Mouse (Mus musculus): Measurements from ENCODE around the gene Abhd4. TPM values are rescaled to one million over a fixed set of nuclear protein-coding genes. Genes with fewer than 3 reads are reported as not detected.

The Abhd4 gene
- polyA plus RNA-seq, 1 experiment from 2014 or later: 81.2 TPM

DNA sequence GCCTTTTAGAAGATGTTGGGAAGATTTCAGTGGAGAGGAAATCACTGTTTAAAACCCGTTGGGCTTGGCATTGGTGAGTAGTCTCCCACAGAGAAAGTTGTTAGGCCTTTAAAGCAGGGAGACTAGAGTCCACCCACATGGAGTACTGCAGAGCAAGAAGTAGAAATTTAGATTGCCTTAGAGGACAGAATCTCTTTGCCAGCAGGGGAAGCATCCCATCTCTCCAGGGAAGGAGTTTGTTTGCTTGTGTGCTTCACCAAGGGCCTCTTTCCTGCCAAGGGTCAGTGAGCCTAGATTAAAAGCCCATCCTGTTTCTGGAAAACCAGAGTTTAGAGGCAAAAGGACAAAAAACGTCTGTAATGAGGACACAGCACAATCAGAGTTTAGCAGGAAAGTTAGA is 39.5 kb upstream of the Abhd4 start:
- H3K36me3 ChIP-seq (ENCODE audit: insufficient read depth, low read length): no peaks in the 10 kb centered on the region
- H3K4me2 ChIP-seq (replicated peaks; ENCODE audit: low read depth, low read length): no peak overlapping the region
- no peak overlapping the region for H3K4me3 ChIP-seq (ENCODE audit: low read depth, low read length)
- no peaks in the 10 kb centered on the region for H3K27me3 ChIP-seq (replicated peaks; ENCODE audit: insufficient read depth, low read length)
- 11% methylated on average over 2 of the region's 2 CpGs for WGBS
- ATAC-seq: no peak
- no peak for TF ChIP-seq EP300 (IDR thresholded peaks at IDR 0.05)
- TF ChIP-seq CTCF (IDR thresholded peaks at IDR 0.05): no peak
- no peak overlapping the region for H3K9ac ChIP-seq (replicated peaks; ENCODE audit: low read depth)
- H3K9me3 ChIP-seq (ENCODE audit: low read length): no peaks in the 10 kb centered on the region
- no peak overlapping the region for H3K27ac ChIP-seq (ENCODE audit: low read length)
- no peak for DNase-seq (ENCODE audit: low spot score)
- no peaks in the 10 kb centered on the region for H3K4me1 ChIP-seq (ENCODE audit: insufficient read depth, low read depth, low read length)

DNA sequence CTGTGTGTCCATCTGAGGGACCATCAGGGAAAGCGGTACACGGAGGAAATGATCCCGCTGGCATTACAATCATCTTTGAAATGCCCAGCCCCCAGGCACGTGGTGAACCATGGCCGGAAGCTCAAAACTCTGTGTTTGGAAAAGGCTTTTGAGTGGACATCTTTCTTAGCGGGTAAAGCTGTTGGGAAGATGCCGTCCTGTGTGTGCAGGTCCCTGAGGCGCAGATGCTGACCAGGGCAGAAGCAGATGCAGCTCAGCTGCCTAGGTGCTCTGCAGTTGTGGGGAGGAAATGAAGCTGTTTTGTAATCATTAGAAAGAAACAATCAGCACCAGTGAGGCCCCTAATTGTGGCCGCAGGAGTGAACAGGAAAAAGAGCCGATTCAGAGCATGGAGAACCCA is 39.1 kb upstream of the Abhd4 start:
- 47% methylated on average over 10 of the region's 10 CpGs for WGBS
- no peak for TF ChIP-seq CTCF (IDR thresholded peaks at IDR 0.05)
- no peak for TF ChIP-seq EP300 (IDR thresholded peaks at IDR 0.05)
- no peaks in the 10 kb centered on the region for H3K27me3 ChIP-seq (replicated peaks; ENCODE audit: insufficient read depth, low read length)
- DNase-seq (ENCODE audit: low spot score) (no peak), ATAC-seq (no peak)
- no peaks in the 10 kb centered on the region for H3K4me1 ChIP-seq (ENCODE audit: insufficient read depth, low read depth, low read length)
- no peak overlapping the region for H3K9ac ChIP-seq (replicated peaks; ENCODE audit: low read depth)
- H3K4me2 ChIP-seq (replicated peaks; ENCODE audit: low read depth, low read length): no peak overlapping the region
- no peak overlapping the region for H3K4me3 ChIP-seq (ENCODE audit: low read depth, low read length)
- no peak overlapping the region for H3K27ac ChIP-seq (ENCODE audit: low read length)
- no peaks in the 10 kb centered on the region for H3K9me3 ChIP-seq (ENCODE audit: low read length)
- H3K36me3 ChIP-seq (ENCODE audit: insufficient read depth, low read length): no peaks in the 10 kb centered on the region

DNA sequence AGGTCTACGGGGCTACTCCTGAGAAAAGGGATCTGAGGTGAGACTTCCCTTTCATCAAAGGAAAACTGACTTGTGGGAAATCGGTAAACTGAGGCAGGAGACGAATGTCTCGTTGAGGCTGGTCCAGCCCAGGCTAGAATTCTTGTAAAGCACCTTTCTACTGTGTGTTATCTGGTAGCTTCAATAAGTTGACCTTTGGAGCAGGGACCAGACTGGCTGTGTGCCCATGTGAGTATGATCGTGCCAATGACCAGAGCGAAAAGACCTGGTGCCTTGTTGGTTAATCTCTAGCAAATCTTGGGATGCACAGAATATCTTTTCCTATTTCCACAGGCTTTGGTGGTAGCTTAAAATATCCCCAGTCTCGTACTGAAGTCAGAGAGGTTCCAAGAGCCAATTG is 37.9 kb upstream of the Abhd4 start:
- no peak for ATAC-seq
- Histone ChIP-seq H3K9me3 (ENCODE audit: low read length) (no peaks in the 10 kb centered on the region), H3K4me3 (ENCODE audit: low read depth, low read length) (no peak overlapping the region), H3K27ac (ENCODE audit: low read length) (no peak overlapping the region), H3K4me2 (replicated peaks; ENCODE audit: low read depth, low read length) (no peak overlapping the region), H3K4me1 (ENCODE audit: insufficient read depth, low read depth, low read length) (no peaks in the 10 kb centered on the region), H3K27me3 (replicated peaks; ENCODE audit: insufficient read depth, low read length) (no peaks in the 10 kb centered on the region), H3K36me3 (ENCODE audit: insufficient read depth, low read length) (no peaks in the 10 kb centered on the region), H3K9ac (replicated peaks; ENCODE audit: low read depth) (no peak overlapping the region)
- WGBS: 81% methylated on average over 7 of the region's 7 CpGs
- TF ChIP-seq CTCF (IDR thresholded peaks at IDR 0.05) (no peak), EP300 (IDR thresholded peaks at IDR 0.05) (no peak)
- no peak for DNase-seq (ENCODE audit: low spot score)

DNA sequence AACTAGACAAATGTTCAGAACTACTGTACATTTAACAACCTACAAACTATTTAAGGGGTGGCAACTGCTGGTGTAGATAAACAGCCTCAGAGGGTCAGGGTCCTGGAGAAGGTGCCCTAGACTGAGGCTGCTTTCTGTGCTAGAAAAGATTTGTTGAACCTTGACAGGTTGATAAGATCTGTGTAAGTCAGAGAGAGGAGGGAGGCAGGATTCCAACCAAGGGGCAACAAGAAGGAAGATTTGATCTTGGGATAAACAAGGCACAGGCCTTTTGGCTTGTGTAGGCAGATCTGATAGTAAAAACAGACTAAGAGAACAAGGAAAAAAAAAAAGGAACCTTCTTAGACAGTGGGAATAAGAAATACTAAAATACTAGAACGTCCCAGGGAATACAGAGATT is 35.8 kb upstream of the Abhd4 start:
- no peaks in the 10 kb centered on the region for H3K27me3 ChIP-seq (replicated peaks; ENCODE audit: insufficient read depth, low read length)
- DNase-seq (ENCODE audit: low spot score) (no peak), ATAC-seq (no peak)
- TF ChIP-seq EP300 (IDR thresholded peaks at IDR 0.05): no peak
- TF ChIP-seq CTCF (IDR thresholded peaks at IDR 0.05): no peak
- H3K27ac ChIP-seq (ENCODE audit: low read length): no peak overlapping the region
- no peak overlapping the region for H3K4me2 ChIP-seq (replicated peaks; ENCODE audit: low read depth, low read length)
- no peak overlapping the region for H3K9ac ChIP-seq (replicated peaks; ENCODE audit: low read depth)
- 50% methylated on average over 1 of the region's 1 CpGs for whole genome bisulfite sequencing
- H3K9me3 ChIP-seq (ENCODE audit: low read length): no peaks in the 10 kb centered on the region
- no peaks in the 10 kb centered on the region for H3K36me3 ChIP-seq (ENCODE audit: insufficient read depth, low read length)
- no peaks in the 10 kb centered on the region for H3K4me1 ChIP-seq (ENCODE audit: insufficient read depth, low read depth, low read length)
- H3K4me3 ChIP-seq (ENCODE audit: low read depth, low read length): no peak overlapping the region

DNA sequence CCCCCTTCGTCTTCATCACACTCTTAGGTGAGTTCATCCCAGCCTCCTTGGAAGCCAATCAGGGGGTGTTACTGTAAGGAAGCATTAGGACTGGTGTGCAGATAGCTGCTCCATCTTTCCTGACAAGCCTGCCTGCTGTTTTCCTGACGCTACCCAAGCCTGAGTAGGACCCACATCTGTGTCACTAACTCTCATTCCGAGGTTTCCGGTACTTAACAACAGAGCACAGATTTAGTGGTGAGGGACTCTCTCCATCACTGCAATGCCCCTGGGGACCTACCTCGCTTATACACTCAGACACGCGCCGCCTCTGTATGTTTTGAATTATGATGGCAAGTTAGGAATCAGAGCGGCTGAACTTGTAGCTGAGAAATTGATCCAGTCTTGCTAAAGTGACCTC is 35.3 kb upstream of the Abhd4 start:
- no peak for TF ChIP-seq CTCF (IDR thresholded peaks at IDR 0.05)
- no peak for TF ChIP-seq EP300 (IDR thresholded peaks at IDR 0.05)
- Histone ChIP-seq H3K4me2 (replicated peaks; ENCODE audit: low read depth, low read length) (no peak overlapping the region), H3K4me3 (ENCODE audit: low read depth, low read length) (no peak overlapping the region), H3K27ac (ENCODE audit: low read length) (no peak overlapping the region), H3K9ac (replicated peaks; ENCODE audit: low read depth) (no peak overlapping the region), H3K36me3 (ENCODE audit: insufficient read depth, low read length) (no peaks in the 10 kb centered on the region), H3K9me3 (ENCODE audit: low read length) (no peaks in the 10 kb centered on the region), H3K27me3 (replicated peaks; ENCODE audit: insufficient read depth, low read length) (no peaks in the 10 kb centered on the region), H3K4me1 (ENCODE audit: insufficient read depth, low read depth, low read length) (no peaks in the 10 kb centered on the region)
- 63% methylated on average over 9 of the region's 9 CpGs for whole genome bisulfite sequencing
- ATAC-seq (no peak), DNase-seq (ENCODE audit: low spot score) (no peak)

GRCm38 (mm10) chr14:54219256-54219655 is 34.7 kb upstream of the Abhd4 start:
- Histone ChIP-seq H3K4me2 (replicated peaks; ENCODE audit: low read depth, low read length) (no peak overlapping the region), H3K9me3 (ENCODE audit: low read length) (no peaks in the 10 kb centered on the region), H3K4me1 (ENCODE audit: insufficient read depth, low read depth, low read length) (no peaks in the 10 kb centered on the region), H3K27ac (ENCODE audit: low read length) (no peak overlapping the region), H3K9ac (replicated peaks; ENCODE audit: low read depth) (no peak overlapping the region), H3K4me3 (ENCODE audit: low read depth, low read length) (no peak overlapping the region), H3K27me3 (replicated peaks; ENCODE audit: insufficient read depth, low read length) (no peaks in the 10 kb centered on the region), H3K36me3 (ENCODE audit: insufficient read depth, low read length) (no peaks in the 10 kb centered on the region)
- TF ChIP-seq CTCF (IDR thresholded peaks at IDR 0.05): no peak
- TF ChIP-seq EP300 (IDR thresholded peaks at IDR 0.05): no peak
- ATAC-seq (no peak), DNase-seq (ENCODE audit: low spot score) (no peak)
- 49% methylated on average over 8 of the region's 8 CpGs for WGBS

DNA sequence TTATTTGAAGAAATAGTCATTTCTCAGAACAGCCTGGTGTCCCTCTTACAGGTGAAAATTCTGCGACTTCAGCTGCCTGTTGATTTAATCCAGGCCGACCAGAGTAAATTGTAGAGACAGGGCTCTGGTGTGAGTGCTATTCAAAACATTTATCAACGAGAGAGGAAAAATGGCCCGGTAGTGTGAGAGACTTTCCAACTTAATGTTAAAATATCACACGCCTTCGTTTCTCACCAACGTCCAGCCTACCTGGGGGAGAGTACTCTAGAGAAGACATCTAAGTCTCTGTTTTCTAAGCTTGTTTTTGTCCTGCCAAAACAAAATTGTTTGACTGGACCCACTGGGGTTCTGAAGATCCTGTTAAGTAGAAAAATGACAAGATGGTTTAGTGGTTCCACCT is 34.1 kb upstream of the Abhd4 start:
- no peak for ATAC-seq
- H3K9me3 ChIP-seq (ENCODE audit: low read length): no peaks in the 10 kb centered on the region
- no peak overlapping the region for H3K4me2 ChIP-seq (replicated peaks; ENCODE audit: low read depth, low read length)
- no peak overlapping the region for H3K4me3 ChIP-seq (ENCODE audit: low read depth, low read length)
- H3K27me3 ChIP-seq (replicated peaks; ENCODE audit: insufficient read depth, low read length): no peaks in the 10 kb centered on the region
- H3K4me1 ChIP-seq (ENCODE audit: insufficient read depth, low read depth, low read length): no peaks in the 10 kb centered on the region
- DNase-seq (ENCODE audit: low spot score): no peak
- TF ChIP-seq CTCF (IDR thresholded peaks at IDR 0.05) (no peak), EP300 (IDR thresholded peaks at IDR 0.05) (no peak)
- 52% methylated on average over 7 of the region's 7 CpGs for WGBS
- H3K27ac ChIP-seq (ENCODE audit: low read length): no peak overlapping the region
- no peak overlapping the region for H3K9ac ChIP-seq (replicated peaks; ENCODE audit: low read depth)
- H3K36me3 ChIP-seq (ENCODE audit: insufficient read depth, low read length): no peaks in the 10 kb centered on the region
